Mouse (Mus musculus) spleen, postnatal 36 days (tissue): ENCODE data around the gene Lamb2.

Experiments used
- DNase-seq, 2 experiments: peaks; one replicate each; pipeline ENCODE4 v3.0.0; 2022; ENCODE audit warnings: low spot score in 2 of 2, mixed read lengths in 1 of 2

Lamb2 gene

DNA sequence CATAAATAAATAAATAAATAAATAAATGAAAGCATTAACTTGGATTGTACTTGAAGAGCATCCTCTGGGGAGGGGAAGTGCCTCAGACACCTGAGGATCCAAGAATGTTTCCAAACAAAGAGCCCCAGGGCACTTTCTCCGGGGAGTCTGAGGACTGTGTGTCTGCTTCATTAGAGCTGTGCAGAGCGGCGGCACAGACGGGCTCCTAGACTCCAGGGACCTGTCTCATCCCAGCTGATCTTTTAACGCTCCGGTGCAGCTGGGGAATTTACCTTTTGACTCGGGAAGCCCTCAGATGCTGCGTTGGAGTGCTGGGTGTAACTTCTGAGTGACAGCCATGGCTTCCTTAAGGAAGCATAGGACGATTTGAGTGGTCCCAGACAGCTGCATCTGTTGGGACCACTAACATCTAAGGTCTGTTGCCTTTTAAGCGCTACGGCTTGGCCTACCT lies 18.3 kb upstream of the Lamb2 start, which contains the start of gene Klhdc8b:
TSS of gene Klhdc8b (minus strand) at position 401 of the 451 bp plus-strand sequence.
- DNase-seq, result no peak

- no peak for DNase-seq
Measured at GRCm38 (mm10) chr9:108461675-108462074, 17.9 kb upstream of the Lamb2 start.

DNA sequence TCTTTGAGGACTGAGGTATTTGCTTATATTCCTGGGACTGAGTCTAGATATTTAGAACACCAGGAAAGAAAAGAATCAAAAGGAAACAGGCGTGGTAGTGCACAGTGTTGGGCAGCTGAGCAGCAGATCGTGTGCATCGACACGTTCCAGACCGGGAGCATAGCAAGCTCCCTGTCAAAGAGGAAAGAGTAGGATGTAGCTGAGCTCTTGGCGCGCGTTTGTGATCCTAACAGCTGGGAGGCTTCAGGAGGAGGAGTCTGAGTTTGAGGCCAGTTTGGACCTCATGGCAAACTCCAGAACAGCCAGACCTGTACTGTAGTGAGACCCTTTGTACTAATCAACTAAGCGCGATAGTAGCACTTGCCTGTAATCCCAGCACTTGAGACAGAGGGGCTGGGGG lies 17.3 kb upstream of the Lamb2 start:
- no peak for DNase-seq

- no peak for DNase-seq
Measured at GRCm38 (mm10) chr9:108463713-108464112, 15.8 kb upstream of the Lamb2 start.

DNA sequence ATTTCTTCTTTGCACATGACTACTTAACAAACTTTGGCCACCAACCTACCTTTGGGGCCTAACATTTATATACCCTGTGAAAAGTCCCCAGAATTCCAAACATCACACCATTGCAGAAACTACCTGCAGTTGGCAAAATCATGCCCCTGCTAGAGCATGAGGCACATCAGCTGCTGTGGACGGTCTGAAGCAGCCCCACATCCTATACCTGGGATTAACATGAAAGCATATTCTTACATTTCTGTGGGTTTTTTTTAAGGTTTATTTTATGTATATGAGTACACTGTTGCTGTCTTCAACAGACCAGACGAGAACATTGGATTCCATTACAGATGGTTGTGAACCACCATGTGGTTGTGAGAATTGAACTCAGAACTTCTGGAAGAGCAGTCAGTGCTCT lies 13.3 kb upstream of the Lamb2 start:
- no peak for DNase-seq

DNA sequence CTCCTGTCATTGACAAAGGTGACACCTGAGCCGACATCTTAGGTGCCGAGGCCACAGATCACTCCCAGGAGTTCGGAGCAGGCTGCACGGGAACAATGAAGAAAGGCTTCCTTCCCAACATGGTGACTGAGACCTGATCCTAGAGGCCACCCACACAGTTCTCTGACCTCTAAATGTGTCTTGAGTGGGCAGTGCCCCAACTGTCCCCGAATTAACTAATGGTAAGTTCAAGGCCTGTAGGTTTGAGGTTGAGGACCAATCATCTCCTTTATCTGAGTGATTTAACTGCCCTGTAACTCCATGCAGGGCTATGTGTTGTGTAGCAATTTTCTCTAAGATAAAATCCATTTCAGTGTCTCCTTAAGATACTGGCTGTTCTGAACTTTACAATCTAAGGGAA lies 10.1 kb upstream of the Lamb2 start:
- DNase-seq, result no peak

GRCm38 (mm10) chr9:108469845-108470244 lies 9.7 kb upstream of the Lamb2 start:
- DNase-seq, result no peak

DNA sequence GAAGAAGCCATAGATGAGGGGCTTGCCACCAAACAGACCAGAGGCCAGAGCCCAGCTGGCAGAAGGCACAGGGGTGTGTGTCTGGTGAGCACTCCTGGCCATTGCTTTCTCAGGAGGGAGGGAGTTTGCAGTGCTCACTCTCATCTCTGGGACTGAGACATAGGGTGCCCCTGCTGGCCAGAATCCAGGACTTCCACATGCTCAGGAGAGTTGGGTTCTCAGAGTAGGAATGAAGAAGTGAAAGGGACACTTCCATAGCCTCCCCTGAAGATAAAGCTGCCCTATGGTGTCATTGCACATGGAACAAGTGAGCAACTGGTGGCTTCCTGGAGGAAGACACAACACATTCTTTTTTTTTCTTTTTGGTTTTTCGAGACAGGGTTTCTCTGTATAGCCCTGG lies 5.0 kb upstream of the Lamb2 start:
- no peak for DNase-seq

GRCm38 (mm10) chr9:108478638-108479156 lies 839 bp upstream of the Lamb2 start:
- no peak for DNase-seq

DNA sequence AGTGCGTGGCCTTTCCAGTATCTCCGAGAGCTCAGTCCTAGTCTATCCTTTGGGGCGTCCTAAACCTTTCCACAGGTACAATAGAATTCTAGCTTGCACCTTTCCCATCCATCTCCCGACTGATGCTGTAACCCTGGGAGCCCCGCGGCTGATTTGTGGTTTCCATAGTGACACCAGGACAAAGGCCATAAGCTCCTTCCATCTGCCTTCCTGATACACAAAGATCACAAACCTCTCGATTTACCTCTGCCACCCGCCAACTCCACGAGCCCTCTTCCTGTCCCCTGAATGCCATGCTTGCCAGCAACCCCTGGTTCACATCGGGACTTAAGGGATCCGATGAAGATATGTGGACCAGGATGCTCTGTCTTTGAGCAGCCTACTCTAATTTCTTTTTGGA lies 295 bp upstream of the Lamb2 start:
- DNase-seq, result no peak

DNA sequence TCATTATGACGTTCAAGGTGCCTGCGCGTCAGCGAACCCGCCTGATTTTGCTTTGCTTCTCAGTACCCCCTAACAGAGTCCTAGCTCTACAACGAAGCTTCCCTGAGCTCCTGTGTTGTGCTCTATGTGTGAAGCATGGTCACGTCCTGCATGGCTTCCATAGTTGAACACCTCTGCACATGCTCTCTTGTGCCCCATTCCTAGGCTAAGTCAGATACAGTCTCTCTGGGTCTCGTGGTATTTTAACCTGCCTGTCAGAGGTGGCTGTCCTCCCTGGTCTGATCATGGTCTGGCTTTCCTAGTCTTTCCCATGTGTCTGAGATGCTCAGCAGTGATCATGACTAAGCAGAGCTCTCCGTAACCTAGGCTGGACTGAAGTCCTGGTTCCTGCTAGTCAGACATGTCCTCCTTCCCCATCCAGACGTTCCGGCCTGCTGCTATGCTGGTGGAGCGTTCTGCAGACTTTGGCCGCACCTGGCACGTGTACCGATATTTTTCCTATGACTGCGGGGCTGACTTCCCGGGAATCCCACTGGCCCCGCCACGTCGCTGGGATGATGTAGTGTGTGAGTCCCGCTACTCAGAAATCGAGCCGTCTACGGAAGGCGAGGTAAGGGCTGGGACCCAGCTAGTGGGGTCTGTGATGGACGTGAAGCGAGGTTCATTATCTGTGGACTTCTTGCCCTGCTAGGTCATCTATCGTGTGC lies 1.4 kb downstream of the Lamb2 start:
- DNase-seq, result no peak

GRCm38 (mm10) chr9:108481520-108482210 lies 2.1 kb downstream of the Lamb2 start:
- DNase-seq, result no peak

GRCm38 (mm10) chr9:108483051-108483790 lies 3.7 kb downstream of the Lamb2 start:
- no peak for DNase-seq

- no peak for DNase-seq
Measured at GRCm38 (mm10) chr9:108484021-108484420, 4.5 kb downstream of the Lamb2 start.

- DNase-seq, result no peak
Measured at GRCm38 (mm10) chr9:108485301-108485875, 5.9 kb downstream of the Lamb2 start.

DNA sequence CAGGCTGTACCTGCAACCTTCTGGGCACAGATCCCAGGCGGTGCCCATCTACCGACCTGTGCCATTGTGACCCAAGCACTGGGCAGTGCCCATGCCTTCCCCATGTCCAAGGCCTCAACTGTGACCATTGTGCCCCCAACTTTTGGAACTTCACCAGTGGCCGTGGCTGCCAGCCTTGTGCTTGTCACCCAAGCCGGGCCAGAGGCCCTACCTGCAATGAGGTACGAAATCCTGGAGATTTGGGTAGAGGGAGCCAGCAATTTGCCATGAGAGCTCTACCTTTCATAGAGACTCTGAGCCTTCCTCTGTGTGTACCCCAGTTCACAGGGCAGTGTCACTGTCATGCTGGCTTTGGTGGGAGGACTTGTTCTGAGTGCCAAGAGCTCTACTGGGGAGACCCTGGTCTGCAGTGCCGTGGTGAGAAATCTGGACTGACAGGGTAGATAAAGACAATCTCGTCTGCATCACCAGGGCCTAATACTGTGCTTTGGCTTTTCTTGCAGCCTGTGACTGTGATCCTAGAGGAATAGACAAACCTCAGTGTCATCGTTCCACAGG lies 7.5 kb downstream of the Lamb2 start:
- no peak for DNase-seq

- DNase-seq, result no peak
Measured at GRCm38 (mm10) chr9:108488403-108488802, 8.9 kb downstream of the Lamb2 start.

- DNase-seq, result no peak
Measured at GRCm38 (mm10) chr9:108489215-108489614, 9.7 kb downstream of the Lamb2 start.

DNA sequence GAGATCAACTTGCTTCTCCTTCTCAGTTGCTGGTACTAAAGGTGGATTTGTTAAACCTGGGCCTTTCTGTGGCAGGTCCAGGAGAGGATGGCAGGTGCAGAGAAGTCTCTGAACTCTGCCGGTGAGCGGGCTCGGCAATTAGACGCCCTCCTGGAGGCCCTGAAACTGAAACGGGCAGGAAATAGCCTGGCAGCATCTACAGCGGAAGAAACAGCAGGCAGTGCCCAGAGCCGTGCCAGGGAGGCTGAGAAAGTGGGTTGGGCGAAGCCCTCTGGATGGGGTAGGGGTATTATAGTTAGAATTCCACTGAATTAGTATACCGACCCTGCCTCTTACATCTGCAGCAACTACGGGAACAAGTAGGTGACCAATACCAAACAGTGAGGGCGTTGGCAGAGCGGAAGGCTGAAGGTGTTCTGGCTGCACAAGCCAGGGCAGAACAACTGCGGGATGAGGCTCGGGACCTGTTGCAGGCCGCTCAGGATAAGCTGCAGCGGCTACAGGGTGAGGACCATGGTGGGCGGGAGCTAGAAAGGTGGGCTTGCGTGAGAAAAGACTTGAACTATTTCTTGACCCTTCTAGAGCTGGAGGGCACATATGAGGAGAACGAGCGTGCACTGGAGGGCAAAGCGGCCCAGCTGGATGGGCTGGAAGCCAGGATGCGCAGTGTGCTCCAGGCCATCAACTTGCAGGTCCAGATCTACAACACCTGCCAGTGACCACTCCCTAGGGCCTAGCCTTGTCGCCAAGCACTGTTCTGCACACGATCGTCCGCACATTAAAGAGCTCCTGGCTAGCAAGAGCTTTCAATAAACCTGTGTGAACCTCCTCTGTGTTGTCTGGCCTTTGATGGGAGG lies 10.4 kb downstream of the Lamb2 start:
- no peak for DNase-seq

- DNase-seq, result peak; percentile 96 to 97
Measured at GRCm38 (mm10) chr9:108490559-108491285, 11.2 kb downstream of the Lamb2 start, which contains the start of gene Usp19. Gene Usp19 (plus strand): TSS chr9:108490602.
